10 mouse cellular contexts compared by ENCODE assay signal in genomic region chrX:136599416-136599815, GRCm38 (mm10). TPM values are rescaled to one million over a fixed set of nuclear protein-coding genes. Genes with fewer than 3 reads are reported as not detected.
DNase-seq lines count a peak whose midpoint lies in the region; ATAC-seq lines count a peak whose summit lies in the region.
"Had no signal": no experiment of that assay in that cellular context is flagged by ENCODE, and none has a peak within 500 bp of the region (broad histone marks: within the 10 kb centered on the region; RNA-seq: fewer than 3 reads in every experiment).

No protein-coding gene starts in this region.

- no peaks in the 10 kb centered on the region for H3K4me1 ChIP-seq in embryonic facial prominence, embryonic 11.5 days (ENCODE audit: control insufficient read depth, insufficient read depth, low read length)

- H3K27ac ChIP-seq in embryonic facial prominence, embryonic 11.5 days (replicated peaks; ENCODE audit: low read depth, low read length), result no peak overlapping the region
- H3K27ac ChIP-seq: macrophage had no signal

- H3K9ac ChIP-seq in embryonic facial prominence, embryonic 11.5 days (replicated peaks; ENCODE audit: low read length), result no peak overlapping the region

- no peak for ATAC-seq in embryonic facial prominence, embryonic 11.5 days (replicated peaks; ENCODE audit: insufficient number of reproducible peaks, low FRiP score, low TSS enrichment, low read depth)

- WGBS in embryonic facial prominence, embryonic 11.5 days, result 21% methylated on average over 3 of the region's 3 CpGs

- no peak overlapping the region for H3K4me3 ChIP-seq in embryonic facial prominence, embryonic 11.5 days (ENCODE audit: low read depth, low read length)

- H3K36me3 ChIP-seq in embryonic facial prominence, embryonic 11.5 days (replicated peaks; ENCODE audit: control insufficient read depth, insufficient read depth, low read depth, low read length), result no peaks in the 10 kb centered on the region

- no peak overlapping the region for H3K4me2 ChIP-seq in embryonic facial prominence, embryonic 11.5 days (ENCODE audit: low read depth, low read length)

- peak; percentile 1 to 21 for DNase-seq in heart, adult 18-20 months
- no peak for DNase-seq in heart, adult 9 months (ENCODE audit: low spot score in 2 of 2)
- DNase-seq in urinary bladder, postnatal 14 days (ENCODE audit: low spot score), result peak; percentile 3
- no peak for DNase-seq in urinary bladder, postnatal 25 days (ENCODE audit: low spot score)
- DNase-seq in embryonic facial prominence, embryonic 11.5 days (ENCODE audit: low spot score), result peak; percentile 70
- DNase-seq in left cerebral cortex, postnatal 10 days (ENCODE audit: extremely low spot score in 1 of 2, low spot score in 2 of 2), result peak; percentile 14 to 26
- peak; percentile 11 for DNase-seq in retina, adult 2 months (ENCODE audit: low read depth, low spot score)
- no peak for DNase-seq in gastrocnemius, postnatal 14 days

- intact Hi-C loops in left cerebral cortex, postnatal 10 days (cut with DNase I), result no loop called here
- intact Hi-C loops in gastrocnemius, postnatal 14 days (cut with DNase I; ENCODE audit: low total_unique reads), result no loop called here

- H3K27me3 ChIP-seq in embryonic facial prominence, embryonic 11.5 days (ENCODE audit: control insufficient read depth, insufficient read depth, low read length), result no peaks in the 10 kb centered on the region

- H3K9me3 ChIP-seq in embryonic facial prominence, embryonic 11.5 days (replicated peaks; ENCODE audit: control insufficient read depth, low read length), result no peaks in the 10 kb centered on the region

RNA-seq across cellular contexts. Expression of gene Tceal3, which starts 8.8 kb away (rescaled TPM):
- total RNA-seq in heart, adult 18-20 months (2021), result 1 to 10 TPM; 1.0 to 2.0 TPM
- polyA plus RNA-seq in embryonic facial prominence, embryonic 11.5 days (2014; fragmentation: Nextera tagmentation; extraction: Ambion mirVana), result 6.7 and 8.2 TPM in 2 replicates
- 100 to 1,000 TPM; 114 to 118 TPM for total RNA-seq in left cerebral cortex, postnatal 10 days (2021)
- 1 to 10 TPM; 2.1 to 2.3 TPM for total RNA-seq in gastrocnemius, postnatal 14 days (2021)
- polyA plus RNA-seq: macrophage had no signal

RNA-seq across cellular contexts. Expression of gene Kir3dl2, which starts 55.6 kb away (rescaled TPM):
- total RNA-seq in heart, adult 18-20 months (2021), result not detected
- not detected in 2 replicates for polyA plus RNA-seq in embryonic facial prominence, embryonic 11.5 days (2014; fragmentation: Nextera tagmentation; extraction: Ambion mirVana)
- total RNA-seq in left cerebral cortex, postnatal 10 days (2021), result under 1 TPM; 0.26 to 0.32 TPM
- total RNA-seq in gastrocnemius, postnatal 14 days (2021), result not detected
- polyA plus RNA-seq: gonadal fat pad, adult 2 months; macrophage had no signal

Comparison
In these comparisons a context has a peak if more than half of its experiments do, and no peak if none do; other contexts are left out.
1. DNase-seq: peak in heart, adult 18-20 months (2 of 2), urinary bladder, postnatal 14 days (single experiment), embryonic facial prominence, embryonic 11.5 days (single experiment), left cerebral cortex, postnatal 10 days (2 of 2) and retina, adult 2 months (single experiment); none in heart, adult 9 months (0 of 2), urinary bladder, postnatal 25 days (single experiment) and gastrocnemius, postnatal 14 days (single experiment).
2. RNA of gene Tceal3, which starts 8.8 kb away (total RNA-seq): 114 to 118 TPM in left cerebral cortex, postnatal 10 days; 2.1 to 2.3 TPM in gastrocnemius, postnatal 14 days and 1.0 to 2.0 TPM in heart, adult 18-20 months; every median in the first group is over 10 times any median in the second.